Mouse (Mus musculus) hindbrain, embryonic 11.5 days (tissue): ENCODE results near the gene Stom. TPM values are rescaled to one million over a fixed set of nuclear protein-coding genes. Genes with fewer than 3 reads are reported as not detected.

Experiments used
- ATAC-seq: fragments of 200-750 bp; cut with Nextera tagmentation; 2 replicates; pipeline ENCODE4 v1.8.0; 2017; ENCODE audit warnings: mild to moderate bottlenecking, moderate TSS enrichment, moderate library complexity; ENCODE audit not compliant: low FRiP score
- DNase-seq: peaks from one replicate; pipeline ENCODE4 v3.0.0-alpha.2; 2015; ENCODE audit warnings: low spot score
- H3K27ac ChIP-seq: fragments of 300-500 bp; sonication (generic); 2 replicates; pipeline ENCODE4 v1.5.1; 2014; ENCODE audit warnings: mild to moderate bottlenecking, low read depth, low read length
- H3K27me3 ChIP-seq: fragments of 300-500 bp; sonication (generic); 2 replicates; pipeline ENCODE4 v1.6.1; 2014; ENCODE audit warnings: mild to moderate bottlenecking, low read length, moderate library complexity, mixed read lengths; ENCODE audit not compliant: control insufficient read depth, insufficient read depth
- H3K36me3 ChIP-seq: fragments of 300-500 bp; sonication (generic); 2 replicates; pipeline ENCODE4 v1.6.1; 2014; ENCODE audit warnings: mild to moderate bottlenecking, low read length, moderate library complexity, mixed read lengths; ENCODE audit not compliant: control insufficient read depth, insufficient read depth
- H3K4me1 ChIP-seq: fragments of 300-500 bp; sonication (generic); replicated peaks from 2 replicates; pipeline ENCODE4 v1.6.1; 2014; ENCODE audit warnings: low read length, mixed read lengths; ENCODE audit not compliant: control insufficient read depth, insufficient read depth
- H3K4me2 ChIP-seq: fragments of 300-500 bp; sonication (generic); replicated peaks from 2 replicates; pipeline ENCODE4 v1.6.1; 2014; ENCODE audit warnings: mild to moderate bottlenecking, low read depth, low read length
- H3K4me3 ChIP-seq: fragments of 300-500 bp; sonication (generic); 2 replicates; pipeline ENCODE4 v1.5.1; 2014; ENCODE audit warnings: low read depth, low read length
- H3K9ac ChIP-seq: fragments of 300-500 bp; sonication (generic); 2 replicates; pipeline ENCODE4 v1.6.1; 2014; ENCODE audit warnings: low read depth, low read length
- H3K9me3 ChIP-seq: fragments of 300-500 bp; sonication (generic); 2 replicates; pipeline ENCODE4 v1.6.1; 2016; ENCODE audit warnings: low read length; ENCODE audit not compliant: control insufficient read depth
- WGBS: fragments of 180-500 bp; shearing (Covaris S2); extraction: QIAGEN DNeasy Blood & Tissue Kit; methylation state at CpG from one replicate; pipeline ENCODE4 v1.1.7; 2014; 5-methylcytosine and 5-hydroxymethylcytosine counted together
- polyA plus RNA-seq: library from polyadenylated mRNA; unstranded; fragments of >200 nt; fragmentation: Nextera tagmentation; extraction: Ambion mirVana; gene quantifications from 2 replicates; pipeline ENCODE4 v1.2.1, GENCODE M21; 2014

Stom gene
- polyA plus RNA-seq, 1 experiment from 2014 or later, result 14.5 TPM

DNA sequence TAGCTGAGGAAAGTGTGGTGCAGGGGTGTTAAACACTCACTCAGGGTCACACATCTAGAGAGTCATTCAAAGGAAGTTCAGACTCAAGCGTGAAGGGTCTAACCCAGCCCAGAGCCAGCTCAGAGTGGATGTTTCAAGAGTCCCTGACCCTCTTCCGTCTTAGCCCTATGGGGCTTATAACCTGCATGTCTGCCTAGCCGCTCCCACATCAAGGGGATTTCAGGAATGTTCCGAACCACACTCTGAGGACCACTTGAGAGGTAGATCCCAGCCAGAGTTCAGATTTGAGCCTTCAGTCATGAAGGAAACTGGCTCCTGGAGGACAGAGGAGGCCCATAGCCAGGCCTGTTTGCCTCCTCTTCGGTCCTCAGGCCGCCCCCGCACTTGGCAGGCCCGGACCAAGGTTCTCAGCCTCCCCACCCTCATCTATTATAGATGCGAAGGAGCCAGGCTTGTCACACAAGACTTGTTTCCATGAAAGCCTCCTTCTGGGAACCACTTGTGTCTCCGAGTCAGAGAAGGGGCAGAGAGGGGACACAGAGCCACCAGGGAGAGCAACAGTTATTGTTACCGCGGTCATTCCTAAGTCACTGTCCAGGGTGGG is 49.7 kb downstream of the Stom start:
- WGBS, result 85% methylated on average over 12 of the region's 12 CpGs
- Histone ChIP-seq H3K9ac (no peak overlapping the region), H3K9me3 (no peaks in the 10 kb centered on the region)

DNA sequence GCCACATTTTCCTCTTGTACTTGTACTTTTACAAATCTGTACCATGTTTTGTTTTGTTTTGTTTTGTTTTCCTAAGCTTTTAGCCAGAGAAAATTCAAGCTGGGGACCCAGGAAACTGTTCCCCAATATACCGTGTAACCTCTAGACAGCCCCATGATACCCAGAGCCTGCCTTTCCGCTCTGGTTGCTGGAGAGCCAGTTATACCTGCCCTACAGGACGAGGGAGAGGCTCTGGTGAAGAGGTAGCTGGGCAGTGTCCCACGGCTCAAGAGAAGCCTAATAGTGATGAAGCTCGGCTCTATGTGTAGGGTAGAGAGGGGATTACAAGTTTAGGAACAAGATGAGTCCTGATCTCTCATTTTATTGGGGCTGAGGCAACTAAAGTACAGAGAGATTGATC is 51.6 kb downstream of the Stom start:
- WGBS, result 79% methylated on average over 5 of the region's 5 CpGs
- 0 out of 2 replicates have a peak, but pooled peaks cover 2% of the 10 kb centered on the region for H3K4me1 ChIP-seq
- H3K27me3 ChIP-seq, result peaks cover 23% of the 10 kb centered on the region
- ATAC-seq, result no peak
- DNase-seq, result no peak
- H3K36me3 ChIP-seq, result no peaks in the 10 kb centered on the region
- H3K9me3 ChIP-seq, result no peaks in the 10 kb centered on the region
- H3K9ac ChIP-seq, result no peak overlapping the region
- no peak overlapping the region for H3K27ac ChIP-seq
- no peak overlapping the region for H3K4me3 ChIP-seq
- H3K4me2 ChIP-seq, result no peak overlapping the region

More for the DNA sequence above, 49.7 kb downstream of the Stom start:
- Histone ChIP-seq H3K4me2 (no peak overlapping the region), H3K4me3 (no peak overlapping the region), H3K27me3 (peaks cover 14% of the 10 kb centered on the region), H3K4me1 (0 out of 2 replicates have a peak, but pooled peaks cover 2% of the 10 kb centered on the region), H3K36me3 (no peaks in the 10 kb centered on the region), H3K27ac (no peak overlapping the region)
- ATAC-seq, result no peak
- no peak for DNase-seq

DNA sequence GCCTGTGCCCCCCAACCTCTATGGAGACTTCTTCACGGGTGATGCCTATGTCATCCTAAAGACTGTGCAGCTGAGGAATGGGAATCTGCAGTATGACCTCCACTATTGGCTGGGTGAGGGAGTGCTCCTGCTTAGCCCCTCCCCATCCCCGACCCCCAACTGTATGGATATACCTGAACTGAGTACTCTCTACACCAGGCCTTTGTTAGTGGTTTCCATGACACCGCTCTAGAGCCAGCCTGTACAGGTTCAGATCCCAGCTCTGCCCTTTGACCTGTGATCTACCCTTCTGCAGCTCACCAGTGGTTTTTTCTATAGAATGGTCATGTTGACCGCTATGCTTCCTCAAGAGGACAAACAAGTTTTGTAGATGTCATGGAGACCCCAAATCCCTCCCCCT is 52.8 kb downstream of the Stom start:
- H3K4me3 ChIP-seq, result no peak overlapping the region
- H3K9me3 ChIP-seq, result no peaks in the 10 kb centered on the region
- H3K27me3 ChIP-seq, result peaks cover 23% of the 10 kb centered on the region
- DNase-seq, result no peak
- H3K27ac ChIP-seq, result no peak overlapping the region
- H3K9ac ChIP-seq, result no peak overlapping the region
- 0 out of 2 replicates have a peak, but pooled peaks cover 2% of the 10 kb centered on the region for H3K4me1 ChIP-seq
- no peak overlapping the region for H3K4me2 ChIP-seq
- H3K36me3 ChIP-seq, result no peaks in the 10 kb centered on the region
- WGBS, result 87% methylated on average over 4 of the region's 4 CpGs
- ATAC-seq, result no peak

DNA sequence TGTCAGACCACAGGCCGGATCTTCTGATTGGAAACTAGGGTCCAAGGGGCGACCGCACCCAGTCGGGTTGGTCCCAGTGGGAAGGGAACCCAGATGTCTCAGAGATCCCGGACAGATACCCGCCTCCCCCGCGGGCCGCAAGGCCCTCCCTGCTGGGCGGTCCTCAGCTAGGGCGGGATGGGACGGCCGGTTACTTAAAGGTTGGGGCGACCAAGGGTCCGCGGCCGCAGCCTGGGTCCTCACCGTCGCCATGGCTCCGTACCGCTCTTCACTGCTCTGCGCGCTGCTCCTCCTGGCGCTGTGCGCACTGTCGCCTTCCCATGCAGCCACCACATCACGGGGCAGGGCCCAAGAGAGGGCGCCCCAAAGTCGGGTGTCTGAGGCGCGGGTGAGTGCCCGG is 54.6 kb downstream of the Stom start:
- 0 out of 2 replicates have a peak overlapping the region, but pooled peaks have one; percentile 11 for H3K9ac ChIP-seq

DNA sequence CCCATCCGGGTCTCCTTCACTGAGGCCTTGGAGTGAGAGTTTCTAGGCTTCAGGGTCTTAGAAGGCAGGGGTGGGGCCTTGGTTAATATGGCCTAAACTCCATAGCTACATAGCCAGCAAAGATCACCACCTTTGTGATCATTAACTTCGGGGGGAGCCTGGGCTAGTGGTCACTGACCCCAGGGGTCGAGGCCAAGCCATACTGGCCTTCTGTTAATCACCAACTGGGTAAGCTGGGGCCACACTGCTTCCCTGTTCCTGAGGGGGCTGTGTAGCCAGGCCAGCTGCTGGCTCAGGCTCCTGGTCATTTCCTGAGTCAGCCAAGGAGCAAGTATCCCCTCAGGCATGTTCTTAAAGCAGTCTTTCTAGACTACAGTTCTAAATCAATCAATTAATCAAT is 56.8 kb downstream of the Stom start:
- no peak for ATAC-seq
- H3K4me2 ChIP-seq, result no peak overlapping the region
- peaks cover 23% of the 10 kb centered on the region for H3K27me3 ChIP-seq
- no peaks in the 10 kb centered on the region for H3K9me3 ChIP-seq
- no peak overlapping the region for H3K4me3 ChIP-seq
- 0 out of 2 replicates have a peak, but pooled peaks cover 2% of the 10 kb centered on the region for H3K4me1 ChIP-seq
- H3K9ac ChIP-seq, result no peak overlapping the region
- WGBS, result 66% methylated on average over 3 of the region's 3 CpGs
- no peak overlapping the region for H3K27ac ChIP-seq
- no peak for DNase-seq
- H3K36me3 ChIP-seq, result no peaks in the 10 kb centered on the region

More for the DNA sequence above, 54.6 kb downstream of the Stom start:
- Histone ChIP-seq H3K27me3 (peaks cover 23% of the 10 kb centered on the region), H3K4me1 (0 out of 2 replicates have a peak, but pooled peaks cover 2% of the 10 kb centered on the region), H3K4me3 (peak overlapping the region; percentile 16; the same call in 1 of the 2 replicates), H3K4me2 (peak overlapping the region; percentile 35), H3K9me3 (no peaks in the 10 kb centered on the region), H3K27ac (no peak overlapping the region), H3K36me3 (no peaks in the 10 kb centered on the region)
- WGBS, result 2% methylated on average over 31 of the region's 32 CpGs
- DNase-seq (no peak), ATAC-seq (no peak)

DNA sequence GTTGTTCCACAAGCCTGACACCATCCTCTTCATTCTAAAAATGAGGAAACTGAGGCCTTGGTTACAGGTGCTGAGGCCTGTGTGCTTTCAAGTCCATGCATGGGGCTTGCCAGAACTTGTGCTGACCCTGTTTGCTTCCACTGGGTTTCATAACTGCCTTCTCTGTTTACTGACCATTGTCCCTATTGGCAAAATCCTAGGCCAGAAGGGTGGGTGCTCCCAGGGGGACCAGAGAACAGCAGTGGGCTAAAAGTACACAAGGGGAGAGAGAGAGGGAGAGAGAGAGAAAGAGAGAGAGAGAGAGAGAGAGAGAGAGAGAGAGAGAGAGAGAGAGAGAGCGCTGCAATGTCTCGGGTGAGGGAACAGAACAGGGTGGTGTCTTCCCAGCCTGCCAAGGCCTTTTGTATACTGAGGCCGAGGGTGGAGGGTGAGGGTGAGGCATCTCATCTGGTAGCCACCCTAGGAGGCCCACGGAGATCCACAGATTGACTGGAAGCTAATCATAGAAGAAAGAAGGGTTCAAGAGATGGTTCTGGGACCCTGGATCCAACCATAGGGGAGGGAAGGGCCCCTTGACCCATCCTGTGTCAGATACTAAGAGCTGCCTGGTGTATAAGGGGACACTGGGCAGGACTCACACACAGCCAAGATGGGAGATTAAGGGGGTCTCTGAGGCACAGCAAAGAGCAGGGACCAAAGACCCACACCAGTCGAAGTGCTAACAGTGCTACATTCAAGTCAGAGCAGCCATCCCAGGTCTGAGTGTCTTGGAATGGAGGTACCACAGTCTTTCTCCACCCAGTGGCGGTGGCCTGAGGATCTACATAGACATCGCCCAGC is 58.2 kb downstream of the Stom start:
- no peak overlapping the region for H3K9ac ChIP-seq
- no peaks in the 10 kb centered on the region for H3K9me3 ChIP-seq
- no peaks in the 10 kb centered on the region for H3K36me3 ChIP-seq
- DNase-seq, result no peak
- no peak overlapping the region for H3K4me3 ChIP-seq
- no peak overlapping the region for H3K27ac ChIP-seq
- H3K4me1 ChIP-seq, result 0 out of 2 replicates have a peak, but pooled peaks cover 2% of the 10 kb centered on the region
- WGBS, result 76% methylated on average over 7 of the region's 7 CpGs
- H3K4me2 ChIP-seq, result no peak overlapping the region
- ATAC-seq, result no peak
- peaks cover 23% of the 10 kb centered on the region for H3K27me3 ChIP-seq

DNA sequence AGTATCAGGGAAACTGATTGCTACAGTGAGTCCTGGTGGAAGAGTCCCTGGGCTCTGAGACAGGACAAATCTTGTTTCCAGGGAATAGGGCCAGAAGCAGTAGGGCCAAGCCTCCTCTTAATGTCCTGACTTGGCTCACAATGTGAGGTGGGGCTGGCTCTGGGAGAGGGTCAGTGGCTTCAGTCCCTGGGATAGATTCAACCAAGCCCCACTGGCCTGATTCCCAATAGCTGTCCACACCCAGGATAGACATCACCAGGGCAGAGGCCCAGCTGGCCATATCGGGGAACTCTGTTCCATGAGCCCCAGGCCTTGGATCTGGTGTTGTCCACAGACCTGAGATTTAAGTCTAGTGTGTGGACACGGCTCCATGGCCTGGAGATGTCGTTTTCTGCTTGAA is 59.1 kb downstream of the Stom start:
- Histone ChIP-seq H3K9me3 (no peaks in the 10 kb centered on the region), H3K27me3 (peaks cover 14% of the 10 kb centered on the region; the same call in 1 of the 2 replicates), H3K27ac (no peak overlapping the region), H3K4me2 (no peak overlapping the region), H3K36me3 (no peaks in the 10 kb centered on the region), H3K4me3 (no peak overlapping the region), H3K4me1 (0 out of 2 replicates have a peak, but pooled peaks cover 2% of the 10 kb centered on the region), H3K9ac (no peak overlapping the region)
- no peak for ATAC-seq
- DNase-seq, result no peak
- 74% methylated on average over 3 of the region's 3 CpGs for WGBS

DNA sequence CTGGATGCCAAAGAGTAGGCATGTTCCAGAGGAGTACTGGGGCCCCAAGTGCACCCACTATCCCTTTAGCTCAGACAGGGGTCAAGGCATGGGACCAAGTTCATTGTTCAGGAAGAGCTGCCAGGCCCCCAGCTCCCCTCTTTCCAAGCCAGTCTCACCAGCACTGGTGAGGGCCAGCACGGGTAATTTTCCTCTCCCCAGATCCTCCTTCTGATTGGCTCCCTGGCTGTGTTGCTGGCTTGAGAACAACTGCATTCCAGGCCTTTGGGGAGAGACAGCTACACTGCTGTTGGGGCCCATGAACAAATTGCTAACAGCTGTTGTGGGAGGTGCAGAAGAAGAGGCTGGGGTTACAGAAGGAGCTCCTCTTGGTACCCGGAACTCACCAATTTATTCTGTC is 63.2 kb downstream of the Stom start:
- Histone ChIP-seq H3K27me3 (no peaks in the 10 kb centered on the region), H3K9me3 (no peaks in the 10 kb centered on the region), H3K36me3 (no peaks in the 10 kb centered on the region), H3K9ac (no peak overlapping the region; the same call in 1 of the 2 replicates), H3K27ac (no peak overlapping the region), H3K4me2 (no peak overlapping the region), H3K4me1 (no peaks in the 10 kb centered on the region; the same call in 1 of the 2 replicates), H3K4me3 (no peak overlapping the region)
- DNase-seq, result no peak
- WGBS, result 25% methylated on average over 2 of the region's 2 CpGs
- no peak for ATAC-seq
